Mouse (Mus musculus): Measurements from ENCODE around the gene Htr2c. TPM values are rescaled to one million over a fixed set of nuclear protein-coding genes. Genes with fewer than 3 reads are reported as not detected.
A peak's percentile ranks its signal among the peaks of the same experiment; 100 is the strongest.

The Htr2c gene
- total RNA-seq (2014; fragmentation: Nextera tagmentation) (not detected in 2 replicates), total RNA-seq (2017) (not detected in 2 replicates)

DNA sequence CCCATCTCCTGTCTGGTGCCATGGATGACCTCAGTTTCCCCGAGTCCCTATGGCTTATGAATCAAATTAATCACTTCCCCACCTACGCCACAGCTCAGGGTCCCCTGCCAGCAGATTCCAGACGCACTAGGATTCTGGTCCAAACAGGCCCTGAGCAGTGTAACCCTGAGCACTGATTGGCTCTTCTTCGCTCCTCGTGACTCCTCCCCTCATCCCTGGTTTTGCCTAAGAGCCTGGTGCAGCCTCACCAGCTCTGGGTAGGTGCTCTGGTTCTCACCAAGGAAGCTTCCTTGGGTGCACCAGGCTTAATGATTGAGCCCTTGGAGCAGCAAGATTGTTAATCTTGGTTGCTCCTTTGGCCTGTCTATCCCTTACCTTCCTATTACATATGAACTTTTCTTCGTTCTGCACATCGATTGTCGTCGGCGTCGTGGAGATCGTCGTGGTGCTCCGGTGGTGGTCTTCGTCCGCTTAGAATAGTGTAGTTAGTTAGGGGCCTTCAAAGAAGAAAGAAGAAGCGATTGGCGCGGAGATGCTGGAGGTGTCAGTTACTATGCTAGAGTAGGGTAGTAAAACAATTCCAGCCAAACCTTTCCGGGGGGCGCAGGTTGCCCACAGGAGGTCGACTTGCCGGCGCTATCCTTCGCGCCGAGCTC is at the start of gene Htr2c:
TSS of gene Htr2c (plus strand) at position 256 of the 656 bp plus-strand sequence.
- no peak for ATAC-seq (replicated peaks; ENCODE audit: poor library complexity, severe bottlenecking)

GRCm38 (mm10) chrX:146928251-146928650 is 34.1 kb upstream of the Htr2c start:
- no peak for ATAC-seq (replicated peaks; ENCODE audit: poor library complexity, severe bottlenecking)

- no peak for ATAC-seq (replicated peaks; ENCODE audit: poor library complexity, severe bottlenecking)
These were observed 26.0 kb upstream of the Htr2c start for GRCm38 (mm10) chrX:146936332-146936731.

DNA sequence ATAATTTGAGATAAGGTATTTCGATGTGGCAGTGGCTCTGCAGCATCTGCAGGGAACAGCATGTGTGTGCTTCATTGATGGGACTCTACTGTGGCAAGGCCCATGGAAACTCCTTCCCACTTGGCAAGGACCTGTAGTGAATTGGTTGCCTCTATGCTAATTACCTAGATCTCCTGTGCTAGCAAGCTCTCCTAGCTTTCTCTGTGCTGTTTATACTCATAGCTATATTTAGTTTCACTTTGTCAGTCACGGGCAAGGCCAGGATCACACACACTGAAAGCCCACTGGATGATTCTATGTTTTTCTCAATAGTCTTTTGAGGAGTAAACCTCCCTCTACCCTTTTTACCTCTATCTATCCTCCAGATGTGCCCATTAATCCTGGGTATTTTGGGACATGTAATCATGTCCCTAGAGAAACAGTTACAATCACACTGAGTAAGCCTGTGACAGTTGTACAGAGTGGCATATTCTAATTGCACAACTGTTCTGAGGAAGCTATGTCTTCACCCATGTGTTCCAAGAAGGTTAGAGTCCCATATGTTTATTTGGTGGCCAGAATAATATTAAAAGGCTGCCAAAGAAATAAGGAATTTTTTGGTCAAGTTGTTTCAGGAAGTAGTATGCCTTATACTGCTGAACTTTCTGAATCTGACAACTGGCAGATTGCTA is 16.0 kb upstream of the Htr2c start:
- peak; percentile 87 for ATAC-seq (replicated peaks; ENCODE audit: poor library complexity, severe bottlenecking)

DNA sequence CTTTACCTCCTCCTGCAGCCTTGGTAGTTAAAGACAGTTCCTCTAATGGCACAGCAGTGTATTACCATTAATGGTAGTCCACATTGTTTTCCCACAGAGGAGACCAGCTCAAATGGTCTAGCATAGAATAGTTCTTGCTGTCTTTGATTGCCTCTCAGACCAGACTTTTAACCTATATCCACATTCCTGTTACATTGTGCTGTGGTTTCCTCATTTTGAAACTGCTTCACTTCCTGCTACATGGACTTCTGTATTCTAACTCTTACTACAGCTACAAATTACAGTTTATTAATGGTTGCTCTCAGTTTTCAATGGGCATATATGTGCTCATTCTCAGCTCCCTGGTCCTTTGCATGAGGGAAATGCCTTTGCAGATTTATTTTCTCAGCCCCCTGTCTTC is 15.3 kb upstream of the Htr2c start:
- ATAC-seq (replicated peaks; ENCODE audit: poor library complexity, severe bottlenecking): peak; percentile 88

- ATAC-seq (replicated peaks; ENCODE audit: poor library complexity, severe bottlenecking): 0 out of 2 replicates have a peak, but pooled peaks have one; percentile 33
These were observed 3.7 kb upstream of the Htr2c start for GRCm38 (mm10) chrX:146958608-146959007.

GRCm38 (mm10) chrX:146959960-146960359 is 2.4 kb upstream of the Htr2c start:
- ATAC-seq (replicated peaks; ENCODE audit: poor library complexity, severe bottlenecking): 0 out of 2 replicates have a peak, but pooled peaks have one; percentile 12

GRCm38 (mm10) chrX:146962914-146963547 is 718 bp downstream of the Htr2c start:
- peak; percentile 66 for ATAC-seq (replicated peaks; ENCODE audit: poor library complexity, severe bottlenecking)

GRCm38 (mm10) chrX:146979931-146980330 is 17.6 kb downstream of the Htr2c start:
- peak; percentile 62 for ATAC-seq (replicated peaks; ENCODE audit: poor library complexity, severe bottlenecking)

DNA sequence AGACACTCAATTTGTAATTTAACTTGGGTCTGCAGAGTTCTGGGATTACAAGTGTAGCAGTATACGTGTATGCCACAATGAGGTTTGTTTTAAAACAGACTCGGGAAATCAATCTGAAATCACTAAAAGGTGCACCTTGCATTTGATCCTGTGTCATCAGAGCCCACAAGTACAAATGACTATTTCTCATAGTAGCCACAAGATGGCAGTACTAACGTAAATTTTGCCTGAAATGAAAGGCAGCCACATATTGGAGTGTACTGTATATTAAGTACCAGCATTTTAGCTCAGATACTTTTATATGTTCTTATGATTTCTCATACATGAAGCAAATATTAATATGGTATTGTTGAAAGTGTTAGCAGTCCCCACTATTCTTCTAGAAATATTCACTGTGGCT is 93.4 kb downstream of the Htr2c start:
- no peak for ATAC-seq (replicated peaks; ENCODE audit: poor library complexity, severe bottlenecking)

- no peak for ATAC-seq (replicated peaks; ENCODE audit: poor library complexity, severe bottlenecking)
These were observed 109.3 kb downstream of the Htr2c start for GRCm38 (mm10) chrX:147071622-147072021.

DNA sequence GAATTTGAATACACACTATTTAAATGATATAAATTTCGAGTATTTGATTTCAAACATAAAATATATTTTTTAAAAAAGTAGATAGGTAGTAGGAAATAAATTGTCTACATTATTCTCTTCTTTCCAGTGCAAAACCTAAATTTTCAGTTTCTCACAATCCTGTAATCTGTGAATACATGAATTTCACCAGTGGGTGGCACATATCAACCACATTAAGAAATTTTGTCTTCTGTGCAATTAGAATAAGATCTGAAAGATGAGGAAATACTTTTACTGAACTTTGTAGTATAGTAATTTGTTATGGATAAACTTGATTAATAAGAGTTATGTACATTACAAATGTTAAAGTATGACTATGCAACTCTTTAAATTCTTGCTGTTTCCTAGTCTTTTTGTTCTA is 156.8 kb downstream of the Htr2c start:
- no peak for ATAC-seq (replicated peaks; ENCODE audit: poor library complexity, severe bottlenecking)

DNA sequence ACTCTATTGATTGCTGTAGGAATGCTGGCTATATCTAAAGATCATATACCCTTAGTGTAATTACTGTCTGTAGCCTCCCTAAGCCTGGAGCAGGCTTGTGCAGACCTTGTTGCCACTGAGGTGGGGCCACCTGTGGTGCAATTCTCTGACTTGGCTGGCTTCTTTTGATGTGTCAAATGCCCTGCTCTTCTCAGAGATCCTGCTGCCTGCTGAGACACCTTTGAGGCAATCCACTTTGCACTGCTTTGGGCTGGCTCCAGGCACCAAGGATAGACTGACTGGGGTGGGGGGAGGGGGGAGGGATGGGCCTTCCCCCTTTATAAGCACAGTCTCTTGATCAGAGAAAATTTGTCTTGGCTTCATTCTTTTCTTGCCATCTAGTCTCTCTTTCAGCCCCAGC is 252.9 kb downstream of the Htr2c start:
- ATAC-seq (replicated peaks; ENCODE audit: poor library complexity, severe bottlenecking): no peak

- ATAC-seq (replicated peaks; ENCODE audit: poor library complexity, severe bottlenecking): no peak
These were observed 255.2 kb downstream of the Htr2c start for GRCm38 (mm10) chrX:147217382-147218013.

GRCm38 (mm10) chrX:147238806-147239542 is 276.7 kb downstream of the Htr2c start:
- no peak for ATAC-seq (replicated peaks; ENCODE audit: poor library complexity, severe bottlenecking)

Measured in granulocyte monocyte progenitor cell, adult 5-6 weeks (primary cell).